In the genomic region with DNA sequence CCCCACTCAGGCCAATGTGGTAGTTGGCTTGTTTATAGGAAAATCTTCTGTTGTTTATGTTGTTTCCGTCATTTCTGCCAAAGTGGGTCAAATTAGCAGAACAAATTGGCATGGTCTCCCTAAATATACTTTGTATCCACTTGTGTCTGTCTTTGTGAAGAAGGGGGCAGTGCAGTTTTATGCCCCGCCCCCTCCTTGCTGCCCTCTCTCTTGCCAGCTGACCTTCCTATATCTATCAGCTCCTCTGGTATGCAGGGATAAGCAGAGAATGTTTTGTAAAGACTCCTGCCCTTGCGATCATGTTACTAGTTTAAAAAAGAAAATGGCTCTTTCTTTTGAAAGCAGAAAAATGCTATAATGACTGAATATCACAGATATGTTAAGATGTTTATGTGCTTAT, we compare ENCODE assay signal across 17 mouse cellular contexts.
"Had no signal": no experiment of that assay in that cellular context is flagged by ENCODE, and none has a peak within 500 bp of the region (broad histone marks: within the 10 kb centered on the region; RNA-seq: fewer than 3 reads in every experiment).

No protein-coding gene starts in this region.

- H3K27me3 ChIP-seq: liver, embryonic 13.5 days; liver, embryonic 15.5 days; megakaryocyte, embryonic 14.5 days; stomach, embryonic 15.5 days had no signal

- H3K36me3 ChIP-seq: liver, embryonic 13.5 days; liver, embryonic 15.5 days; midbrain, embryonic 13.5 days; midbrain, embryonic 15.5 days; neural tube, embryonic 12.5 days; stomach, embryonic 15.5 days had no signal

- DNase-seq: liver, embryonic 13.5 days; liver, postnatal 0 days; lung, postnatal 10 days; right cerebral cortex, postnatal 14 days; thymus, adult 2 months; thymus, postnatal 25 days; thymus, postnatal 4 days had no signal

- H3K4me2 ChIP-seq: liver, embryonic 11.5 days; liver, embryonic 13.5 days; liver, embryonic 15.5 days; midbrain, embryonic 11.5 days; midbrain, embryonic 13.5 days; midbrain, embryonic 15.5 days; neural tube, embryonic 12.5 days; stomach, embryonic 15.5 days had no signal

- H3K4me3 ChIP-seq: liver, embryonic 13.5 days; liver, embryonic 15.5 days; megakaryocyte, embryonic 14.5 days; midbrain, embryonic 13.5 days; midbrain, embryonic 15.5 days; neural tube, embryonic 12.5 days; stomach, embryonic 15.5 days had no signal

- H3K9me3 ChIP-seq: liver, embryonic 13.5 days; liver, embryonic 15.5 days; midbrain, embryonic 13.5 days; midbrain, embryonic 15.5 days; neural tube, embryonic 12.5 days; stomach, embryonic 15.5 days had no signal

- H3K9ac ChIP-seq: liver, embryonic 13.5 days; liver, embryonic 15.5 days; liver, postnatal 0 days; midbrain, embryonic 13.5 days; midbrain, embryonic 15.5 days; neural tube, embryonic 12.5 days; stomach, embryonic 15.5 days had no signal

- H3K27ac ChIP-seq: liver, embryonic 13.5 days; liver, embryonic 15.5 days; macrophage; midbrain, embryonic 13.5 days; midbrain, embryonic 15.5 days; neural tube, embryonic 12.5 days; stomach, embryonic 15.5 days; stomach, postnatal 0 days had no signal

- H3K4me1 ChIP-seq: liver, embryonic 13.5 days; liver, embryonic 15.5 days; megakaryocyte, embryonic 14.5 days; midbrain, embryonic 15.5 days; stomach, embryonic 15.5 days had no signal

- ATAC-seq: liver, postnatal 0 days; midbrain, embryonic 13.5 days; midbrain, embryonic 15.5 days had no signal
